Mouse (Mus musculus): ENCODE data around the gene Slc17a9. TPM values are rescaled to one million over a fixed set of nuclear protein-coding genes. Genes with fewer than 3 reads are reported as not detected.

Gene Slc17a9
- total and polyA plus RNA-seq, 3 experiments = 6.7 to 16.1 TPM; not detected in 1

DNA sequence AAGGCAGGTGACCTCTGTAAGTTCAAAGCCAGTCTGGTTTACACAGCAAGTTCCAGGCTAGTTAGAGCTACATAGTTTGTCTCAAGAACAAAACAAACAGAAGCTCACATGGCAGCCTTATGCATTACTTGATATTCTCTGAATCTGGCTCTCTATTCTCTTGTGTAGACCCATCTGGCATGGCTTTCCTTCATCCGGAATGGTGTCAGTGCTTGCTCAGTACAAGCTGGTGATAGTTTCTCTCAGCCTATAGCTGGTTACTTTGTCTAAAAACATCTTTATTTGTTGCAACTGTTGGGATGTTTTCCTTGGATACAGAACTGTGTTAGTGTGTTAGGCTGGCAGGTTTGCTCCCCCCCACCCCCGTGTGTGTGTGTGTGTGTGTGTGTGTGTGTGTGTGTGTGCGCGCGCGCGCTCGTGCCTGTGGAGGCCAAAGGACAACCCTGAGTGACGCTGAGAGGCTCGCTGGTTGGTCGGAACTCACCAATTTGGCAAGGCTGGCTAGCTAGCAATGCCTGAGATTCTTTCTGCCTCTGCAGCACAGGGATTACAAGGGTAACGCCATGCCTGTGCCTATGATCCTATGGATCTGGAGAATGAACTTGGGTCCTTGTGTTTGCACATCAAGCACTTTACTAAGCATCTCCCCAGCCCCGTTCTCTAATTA lies 62.6 kb downstream of the Slc17a9 start:
- no peaks in the 10 kb centered on the region for H3K79me2 ChIP-seq (ENCODE audit: control insufficient read depth, insufficient read depth, low read length, poor library complexity)
- H3K27me3 ChIP-seq (ENCODE audit: control insufficient read depth in 1 of 2, insufficient read depth in 2 of 2, low read length in 2 of 2) = no peaks in the 10 kb centered on the region; a peak in 1 of 4 replicates
- H3K36me3 ChIP-seq (ENCODE audit: control insufficient read depth in 1 of 2, insufficient read depth in 2 of 2, low read length in 2 of 2) = no peaks in the 10 kb centered on the region
- H3K4me1 ChIP-seq (ENCODE audit: control insufficient read depth in 1 of 2, insufficient read depth in 2 of 2, low read length in 2 of 2) = no peaks in the 10 kb centered on the region
- H3K27ac ChIP-seq (ENCODE audit: control insufficient read depth, low read depth, low read length) = no peak overlapping the region
- no peaks in the 10 kb centered on the region for H3K9me3 ChIP-seq (replicated peaks; ENCODE audit: insufficient read depth, low read length)
- TF ChIP-seq ZC3H11A (IDR thresholded peaks at IDR 0.05; ENCODE audit: low read depth, low read length) (no peak), NRF1 (IDR thresholded peaks at IDR 0.05; ENCODE audit: insufficient read depth, low read depth, low read length, poor library complexity, severe bottlenecking) (no peak), POLR2A (IDR thresholded peaks at IDR 0.05; ENCODE audit: control insufficient read depth in 1 of 2, insufficient read depth in 1 of 2, low read depth in 1 of 2, low read length in 2 of 2, poor library complexity in 1 of 2) (no peak), POLR2AphosphoS5 (IDR thresholded peaks at IDR 0.05; ENCODE audit: borderline replicate concordance, low read depth, low read length) (no peak), GABPA (IDR thresholded peaks at IDR 0.05; ENCODE audit: low read depth, low read length) (no peak), ZMIZ1 (IDR thresholded peaks at IDR 0.05; ENCODE audit: low read depth, low read length) (no peak), MXI1 (IDR thresholded peaks at IDR 0.05; ENCODE audit: low read depth, low read length) (no peak), MAFK (IDR thresholded peaks at IDR 0.05; ENCODE audit: borderline replicate concordance, low read depth, low read length) (no peak), MAZ (IDR thresholded peaks at IDR 0.05; ENCODE audit: low read depth, low read length) (no peak), TAL1 (IDR thresholded peaks at IDR 0.05; ENCODE audit: low read length) (no peak), E2F4 (IDR thresholded peaks at IDR 0.05; ENCODE audit: borderline replicate concordance, low read depth, low read length) (no peak), JUND (IDR thresholded peaks at IDR 0.05; ENCODE audit: low read depth, low read length) (no peak), MAX (IDR thresholded peaks at IDR 0.05; ENCODE audit: low read length) (no peak), USF2 (IDR thresholded peaks at IDR 0.05; ENCODE audit: borderline replicate concordance in 1 of 2, insufficient read depth in 1 of 2, low read depth in 1 of 2, low read length in 2 of 2) (no peak), POLR2AphosphoS2 (IDR thresholded peaks at IDR 0.05; ENCODE audit: low read length) (no peak)
- H3K4me3 ChIP-seq (ENCODE audit: control insufficient read depth in 1 of 2, insufficient read depth in 1 of 2, low read depth in 2 of 2, low read length in 2 of 2) = no peak overlapping the region
- no peak for DNase-seq (ENCODE audit: low read depth, low spot score)
- H3K9ac ChIP-seq (ENCODE audit: control insufficient read depth, low read depth, low read length, poor library complexity, severe bottlenecking) = no peak overlapping the region

DNA sequence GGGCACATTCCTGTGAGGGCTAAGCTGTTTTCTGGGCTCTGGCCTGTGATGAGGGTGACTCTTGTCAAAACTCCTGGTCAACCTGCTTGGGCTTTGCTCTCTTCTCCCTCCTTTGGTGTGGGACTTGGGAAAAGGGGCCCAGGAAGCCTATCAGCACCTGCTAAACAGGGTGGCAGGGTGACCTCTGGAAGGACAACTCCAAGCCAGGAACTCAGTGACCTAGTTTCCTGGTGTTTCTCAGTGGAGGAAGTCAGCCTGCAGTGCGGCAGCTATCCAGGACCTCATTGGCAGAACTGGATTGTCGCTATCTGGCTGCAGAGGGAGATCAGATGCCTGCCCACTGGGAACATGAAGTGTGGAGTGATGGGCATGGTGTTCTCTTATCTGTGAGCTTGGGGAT lies 63.3 kb downstream of the Slc17a9 start:
- Histone ChIP-seq H3K4me1 (ENCODE audit: control insufficient read depth in 1 of 2, insufficient read depth in 2 of 2, low read length in 2 of 2) (no peaks in the 10 kb centered on the region), H3K9ac (ENCODE audit: control insufficient read depth, low read depth, low read length, poor library complexity, severe bottlenecking) (no peak overlapping the region), H3K4me3 (ENCODE audit: control insufficient read depth in 1 of 2, insufficient read depth in 1 of 2, low read depth in 2 of 2, low read length in 2 of 2) (no peak overlapping the region), H3K9me3 (replicated peaks; ENCODE audit: insufficient read depth, low read length) (no peaks in the 10 kb centered on the region), H3K79me2 (ENCODE audit: control insufficient read depth, insufficient read depth, low read length, poor library complexity) (no peaks in the 10 kb centered on the region), H3K27me3 (ENCODE audit: control insufficient read depth in 1 of 2, insufficient read depth in 2 of 2, low read length in 2 of 2) (no peaks in the 10 kb centered on the region; a peak in 1 of 4 replicates), H3K36me3 (ENCODE audit: control insufficient read depth in 1 of 2, insufficient read depth in 2 of 2, low read length in 2 of 2) (no peaks in the 10 kb centered on the region), H3K27ac (ENCODE audit: control insufficient read depth, low read depth, low read length) (no peak overlapping the region)
- no peak for DNase-seq (ENCODE audit: low read depth, low spot score)
- TF ChIP-seq GATA1 (IDR thresholded peaks at IDR 0.05; ENCODE audit: low read depth, low read length) (no peak), ZMIZ1 (IDR thresholded peaks at IDR 0.05; ENCODE audit: low read depth, low read length) (no peak), TBP (IDR thresholded peaks at IDR 0.05; ENCODE audit: low read depth, low read length) (no peak), ZC3H11A (IDR thresholded peaks at IDR 0.05; ENCODE audit: low read depth, low read length) (no peak), MAZ (IDR thresholded peaks at IDR 0.05; ENCODE audit: low read depth, low read length) (no peak), KAT2A (conservative IDR thresholded peaks at IDR 0.05; ENCODE audit: low read depth, low read length) (no peak), EP300 (IDR thresholded peaks at IDR 0.05; ENCODE audit: low read depth in 1 of 2, low read length in 2 of 2) (no peak), CHD1 (IDR thresholded peaks at IDR 0.05; ENCODE audit: low read depth, low read length) (no peak), RAD21 (IDR thresholded peaks at IDR 0.05; ENCODE audit: low read depth, low read length) (no peak), CHD2 (IDR thresholded peaks at IDR 0.05; ENCODE audit: low read length) (no peak), ZKSCAN1 (IDR thresholded peaks at IDR 0.05; ENCODE audit: low read depth, low read length) (no peak), MAX (IDR thresholded peaks at IDR 0.05; ENCODE audit: low read length) (no peak), ETS1 (IDR thresholded peaks at IDR 0.05; ENCODE audit: low read depth, low read length) (no peak), UBTF (IDR thresholded peaks at IDR 0.05; ENCODE audit: borderline replicate concordance, insufficient read depth, low read depth, low read length) (no peak)

Data from MEL (cell line).